Mouse (Mus musculus): ENCODE results near the gene Sppl2c.
"Not testable (repeated sequence)": the region's sequence is repeated elsewhere in the genome, so short reads cannot be mapped to it uniquely, and the experiment has no call there.

Sppl2c gene

GRCm38 (mm10) chr11:104197861-104198260 is 11.7 kb downstream of the Sppl2c start:
- no peak for DNase-seq

GRCm38 (mm10) chr11:104203271-104203670 is 17.1 kb downstream of the Sppl2c start:
- DNase-seq = no peak

GRCm38 (mm10) chr11:104206573-104206972 is 20.4 kb downstream of the Sppl2c start:
- no peak for DNase-seq

GRCm38 (mm10) chr11:104209041-104209440 is 22.9 kb downstream of the Sppl2c start:
- no peak for DNase-seq

GRCm38 (mm10) chr11:104211251-104211650 is 25.1 kb downstream of the Sppl2c start:
- DNase-seq = no peak

GRCm38 (mm10) chr11:104214128-104214527 is 28.0 kb downstream of the Sppl2c start:
- DNase-seq = not testable (repeated sequence)

GRCm38 (mm10) chr11:104218075-104218474 is 31.9 kb downstream of the Sppl2c start:
- no peak for DNase-seq

GRCm38 (mm10) chr11:104220291-104220690 is 34.2 kb downstream of the Sppl2c start:
- DNase-seq = no peak

GRCm38 (mm10) chr11:104221751-104222150 is 35.6 kb downstream of the Sppl2c start:
- no peak for DNase-seq

- no peak for DNase-seq
These were observed 37.2 kb downstream of the Sppl2c start for GRCm38 (mm10) chr11:104223301-104223700.

- DNase-seq = no peak
These were observed 43.3 kb downstream of the Sppl2c start for GRCm38 (mm10) chr11:104229391-104229790.

GRCm38 (mm10) chr11:104230066-104230778 is 44.1 kb downstream of the Sppl2c start:
- peak; percentile 42 for DNase-seq

GRCm38 (mm10) chr11:104231041-104231911 is 45.1 kb downstream of the Sppl2c start, which contains the start of gene Mapt:
Mapt (plus strand) TSS chr11:104231390.
- peak; percentile 92 for DNase-seq

GRCm38 (mm10) chr11:104232141-104233061 is 46.3 kb downstream of the Sppl2c start:
- DNase-seq = peak; percentile 72

- no peak for DNase-seq
These were observed 47.0 kb downstream of the Sppl2c start for GRCm38 (mm10) chr11:104233101-104233500.

GRCm38 (mm10) chr11:104233574-104234206 is 47.6 kb downstream of the Sppl2c start:
- peak; percentile 58 for DNase-seq

GRCm38 (mm10) chr11:104234680-104235079 is 48.6 kb downstream of the Sppl2c start:
- no peak for DNase-seq

GRCm38 (mm10) chr11:104235881-104236280 is 49.8 kb downstream of the Sppl2c start:
- DNase-seq = peak; percentile 21

- peak; percentile 84 for DNase-seq
These were observed 51.1 kb downstream of the Sppl2c start for GRCm38 (mm10) chr11:104237226-104237625.

- DNase-seq = no peak
These were observed 52.0 kb downstream of the Sppl2c start for GRCm38 (mm10) chr11:104237958-104238747.

Measured in cerebellum, adult 8-10 months (tissue).